Mouse (Mus musculus) kidney, postnatal 10 days (tissue): ENCODE measurements at regions not wholly inside any gene's neighbourhood (a gene's known extent, or its start where the extent isn't known, plus 50 kb on each side); places are given as distances from the start of the nearest gene placed in this dataset.
A peak's percentile ranks its signal among the peaks of the same experiment; 100 is the strongest.
"Not testable (repeated sequence)": the region's sequence is repeated elsewhere in the genome, so short reads cannot be mapped to it uniquely, and the experiment has no call there.

Experiments
- DNase-seq: peaks from one replicate; pipeline ENCODE4 v3.0.0; 2021; ENCODE audit warnings: mixed read lengths

DNA sequence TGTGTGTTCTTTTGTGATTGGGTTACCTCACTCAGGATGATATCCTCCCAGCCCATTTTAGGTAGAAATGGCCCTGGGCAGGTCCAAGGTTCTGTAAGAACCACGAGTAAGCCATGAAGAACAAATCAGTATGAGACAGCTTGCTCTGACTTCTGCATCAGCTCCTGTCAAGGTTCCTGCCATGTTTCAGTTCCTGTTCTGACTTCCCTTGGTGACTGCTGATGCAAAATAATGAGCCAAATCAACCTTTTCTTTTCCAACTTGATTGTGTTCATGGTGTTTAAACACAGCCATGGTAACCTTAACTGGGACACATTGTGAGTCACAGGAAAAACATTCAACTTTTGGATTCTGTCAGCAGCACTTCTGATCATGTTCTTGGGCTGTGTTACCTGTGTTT is 667.4 kb upstream of the Igfbp7 start:
- DNase-seq, result no peak

DNA sequence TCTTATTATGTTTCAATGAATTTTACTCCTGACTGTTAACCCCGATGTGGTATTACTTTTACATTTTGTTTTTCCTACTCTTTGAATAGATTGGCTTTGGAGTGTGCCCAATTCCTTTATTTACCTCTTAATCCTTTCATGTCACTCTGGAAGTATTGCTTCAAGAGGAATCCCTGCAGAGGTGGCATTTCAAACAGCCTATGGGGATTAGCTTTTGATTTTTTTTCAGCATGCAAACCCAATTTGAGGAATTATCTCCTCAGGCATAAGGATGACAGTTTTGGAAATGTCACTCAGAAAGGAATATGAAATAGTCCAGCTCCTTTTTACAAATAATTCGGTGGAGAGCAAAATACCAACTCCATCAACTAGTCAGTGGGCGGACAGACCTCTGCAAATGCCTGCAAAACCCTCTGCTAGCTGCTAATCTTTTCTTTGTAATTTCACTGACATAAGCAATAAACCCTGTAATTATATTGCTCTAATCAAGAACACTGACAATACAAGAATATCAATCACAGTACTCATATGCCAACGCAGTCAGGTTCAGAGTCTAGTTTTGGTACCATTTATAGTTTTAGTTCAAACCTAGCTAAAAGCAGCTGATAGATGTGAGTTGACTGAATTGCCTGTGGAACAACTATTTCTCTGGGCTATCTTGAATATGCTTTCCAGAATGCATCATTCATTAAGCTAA is 624.9 kb upstream of the Igfbp7 start:
- no peak for DNase-seq

DNA sequence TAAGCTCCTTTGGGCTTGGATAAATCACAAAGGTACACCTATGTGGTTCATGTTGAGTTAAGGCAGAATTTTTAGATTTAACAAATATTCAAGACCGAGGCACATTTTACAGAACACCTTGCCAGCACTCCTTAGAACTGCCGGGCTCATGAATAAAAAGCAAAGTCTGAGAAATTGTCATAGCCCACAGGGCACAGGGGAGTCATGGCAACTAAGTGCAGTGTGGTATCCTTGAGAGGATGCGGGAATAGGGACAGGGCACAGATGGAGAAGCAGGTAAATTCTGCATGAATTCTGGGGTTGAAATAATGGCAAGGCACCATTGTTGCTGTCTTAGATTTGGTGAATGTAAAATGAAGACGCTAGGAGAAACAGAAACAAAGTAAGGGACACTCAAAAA is 609.7 kb upstream of the Igfbp7 start:
- DNase-seq, result no peak

DNA sequence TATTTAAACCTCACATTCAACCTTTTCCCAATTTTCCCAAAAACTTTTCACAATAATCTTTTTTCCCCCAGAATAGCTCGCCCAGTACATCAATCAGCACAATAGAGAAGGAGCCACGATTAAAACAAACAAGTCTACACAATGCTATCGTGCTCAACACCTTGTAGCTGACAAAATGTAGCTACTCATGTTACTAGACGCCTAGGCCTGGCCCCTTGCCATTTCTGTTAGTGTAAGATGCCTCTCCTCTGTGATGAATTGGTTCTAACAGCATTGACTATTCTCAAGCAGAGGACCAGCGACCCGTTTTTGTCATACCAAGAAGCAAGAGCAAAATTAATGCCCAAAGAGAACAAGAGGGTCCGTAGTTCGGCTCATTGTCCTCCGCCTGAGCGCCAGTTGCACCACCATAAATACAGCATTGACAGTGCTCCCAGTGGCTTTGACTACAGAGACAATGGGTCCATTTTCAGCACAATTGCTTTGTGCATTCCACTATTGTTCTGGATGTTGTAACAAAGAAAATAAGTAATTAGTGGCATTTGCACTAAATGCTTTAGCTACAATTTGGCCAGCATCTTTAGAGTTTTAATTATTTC is 578.7 kb upstream of the Igfbp7 start:
- no peak for DNase-seq

DNA sequence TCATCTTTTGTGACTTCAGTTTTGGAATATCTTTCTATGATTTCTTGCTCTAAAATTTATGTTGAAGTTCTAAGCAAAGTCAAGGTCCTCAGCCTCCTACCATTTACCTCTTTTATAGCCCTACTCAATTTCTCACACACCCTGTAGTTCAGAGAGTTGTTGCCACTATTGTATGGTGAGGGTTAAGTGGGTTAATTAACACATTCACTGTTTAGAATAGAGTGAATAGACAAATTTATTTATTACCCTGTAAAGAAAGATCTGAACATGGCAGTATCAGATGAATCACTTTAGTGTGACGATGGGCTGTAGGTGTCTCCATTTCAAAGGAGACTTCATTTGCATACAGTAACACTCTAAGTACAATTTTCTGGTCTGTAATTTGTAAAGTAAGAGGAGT is 577.4 kb upstream of the Igfbp7 start:
- no peak for DNase-seq

DNA sequence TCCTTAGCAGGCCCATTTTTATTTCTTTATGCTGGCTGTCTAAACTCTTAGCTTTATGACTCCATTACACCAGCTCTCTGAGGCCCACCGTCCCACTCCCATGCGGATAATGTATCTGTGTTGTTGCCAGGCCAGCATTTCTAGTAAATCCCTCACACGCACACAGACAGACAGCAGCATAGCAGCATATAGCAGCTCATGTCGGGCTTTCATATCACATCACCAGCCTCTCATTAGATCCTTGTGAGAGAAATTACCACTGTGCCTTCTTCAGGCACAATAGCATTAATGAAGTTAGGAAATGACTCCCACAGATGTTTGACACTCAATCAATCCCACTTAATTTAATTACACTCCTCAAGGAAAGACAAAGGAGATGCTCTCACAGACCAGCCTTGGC is 532.2 kb upstream of the Igfbp7 start:
- not testable (repeated sequence) for DNase-seq

DNA sequence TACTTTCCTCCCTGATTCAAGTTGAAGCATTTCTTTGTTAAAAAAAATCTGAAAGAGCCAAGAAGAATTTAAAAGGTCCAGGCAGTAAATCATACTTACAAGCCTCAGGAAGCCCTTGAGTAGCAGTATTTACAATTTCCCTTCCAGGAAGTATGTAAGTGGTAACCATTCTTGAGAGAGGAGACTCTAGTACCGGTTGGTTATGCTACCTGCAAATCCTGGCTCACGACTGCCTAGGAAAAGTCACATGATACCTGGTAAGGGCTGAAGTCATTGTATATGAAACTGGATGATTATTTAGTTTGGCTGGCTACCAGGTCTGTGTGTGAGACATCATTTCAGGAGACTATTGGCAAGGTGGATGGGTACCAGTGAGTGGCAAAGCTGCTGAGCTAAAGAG is 524.0 kb upstream of the Igfbp7 start:
- DNase-seq, result no peak

DNA sequence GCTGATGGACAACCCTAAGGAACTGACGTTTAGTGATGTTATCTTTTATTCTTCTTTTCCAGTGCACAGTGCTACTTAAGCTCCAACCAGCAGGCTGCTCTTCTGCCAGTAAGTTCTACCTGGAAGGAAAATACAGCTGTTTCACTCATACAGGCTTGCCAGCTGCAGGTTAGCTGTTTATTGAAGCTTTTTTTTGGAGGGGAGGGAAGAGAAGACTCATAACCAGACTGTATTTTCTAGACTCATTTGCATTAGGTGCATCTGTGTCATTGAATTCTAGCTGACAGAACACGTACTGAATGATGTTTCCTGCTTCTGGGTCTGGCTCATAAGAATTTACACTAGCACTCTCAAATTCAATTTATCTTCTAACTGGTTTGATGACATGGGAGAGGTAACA is 513.3 kb upstream of the Igfbp7 start:
- no peak for DNase-seq

DNA sequence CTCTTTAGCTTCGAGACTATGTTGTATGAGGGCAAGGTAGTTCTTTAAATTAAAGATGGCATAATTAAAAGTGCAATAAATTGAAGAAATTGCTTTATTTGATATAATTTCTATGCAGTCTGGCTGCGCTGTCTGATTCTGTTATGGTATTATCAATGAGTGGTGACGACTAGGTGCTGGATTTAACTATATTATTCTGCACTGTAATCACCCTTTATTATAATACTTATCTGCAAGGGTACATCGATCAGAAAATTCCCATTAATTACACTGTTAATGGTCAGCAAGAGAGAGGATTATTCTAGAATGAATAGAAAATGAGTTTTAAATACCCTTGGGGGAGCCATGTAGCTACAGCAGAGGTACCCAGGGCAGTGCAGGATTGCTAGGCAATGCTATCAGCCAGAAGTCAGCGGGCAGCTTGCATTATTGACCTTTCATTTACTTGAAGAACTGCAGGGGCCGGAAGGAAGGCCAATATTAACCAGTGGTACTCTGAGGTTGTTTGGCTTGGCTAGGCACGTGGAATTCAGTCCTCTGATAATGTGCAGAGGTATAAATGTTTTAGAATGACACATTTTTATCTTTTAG is 509.3 kb upstream of the Igfbp7 start:
- no peak for DNase-seq

DNA sequence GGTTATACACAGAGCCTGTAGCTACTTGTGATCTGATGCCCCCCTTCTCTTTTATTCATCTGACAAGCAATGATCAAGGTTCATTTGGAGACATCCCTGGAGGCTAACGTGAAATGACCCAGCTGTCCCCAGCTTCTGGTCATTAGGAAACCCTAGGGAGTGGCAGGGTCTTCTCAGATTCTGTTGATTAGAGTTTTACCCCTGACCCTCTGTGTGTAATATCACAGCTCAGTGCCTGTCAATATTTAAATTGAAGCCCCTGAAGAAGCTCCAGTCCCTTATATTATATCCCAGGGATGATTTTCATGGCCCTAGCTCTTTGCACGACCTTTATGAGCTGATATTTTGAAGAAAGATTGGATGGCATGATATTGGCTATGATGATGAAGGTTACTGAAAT is 508.5 kb upstream of the Igfbp7 start:
- no peak for DNase-seq

DNA sequence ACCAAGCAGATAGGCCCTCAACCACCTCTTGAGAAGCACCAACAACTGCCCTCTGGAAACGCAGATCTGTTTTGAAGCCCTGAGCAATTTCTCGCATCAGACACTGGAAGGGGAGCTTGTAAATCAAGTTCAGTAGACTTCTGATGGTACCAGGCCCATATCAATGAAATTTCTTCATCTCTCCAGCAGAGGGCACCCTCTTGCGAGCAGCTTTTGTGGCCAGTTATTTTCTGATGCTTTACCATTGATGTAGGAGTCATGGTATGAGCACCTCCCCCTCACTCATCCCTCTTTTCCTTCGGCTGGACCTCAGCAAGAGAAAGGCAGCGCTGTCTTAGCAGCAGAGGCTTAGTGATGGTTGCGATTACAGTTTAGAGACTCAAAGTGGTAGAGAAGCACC is 501.4 kb upstream of the Igfbp7 start:
- DNase-seq, result peak; percentile 18

DNA sequence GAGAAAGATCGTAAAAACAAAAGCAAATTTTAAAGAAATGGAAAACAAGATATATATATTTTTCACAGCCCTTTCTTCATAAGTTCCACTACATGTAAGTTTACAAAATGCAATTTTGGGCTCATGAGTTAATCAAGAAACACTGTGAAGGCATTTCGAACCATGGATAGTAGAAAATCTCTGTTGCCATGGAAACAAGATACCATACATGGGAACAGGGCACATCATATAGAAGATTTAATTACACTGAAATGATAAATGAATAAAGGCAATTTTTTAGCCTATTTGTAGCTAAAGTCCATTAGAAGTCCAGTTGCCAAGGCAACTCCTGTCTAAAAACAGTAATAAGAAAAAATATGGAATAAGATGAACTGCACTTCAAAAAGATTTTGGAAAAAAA is 484.2 kb upstream of the Igfbp7 start:
- DNase-seq, result not testable (repeated sequence)

DNA sequence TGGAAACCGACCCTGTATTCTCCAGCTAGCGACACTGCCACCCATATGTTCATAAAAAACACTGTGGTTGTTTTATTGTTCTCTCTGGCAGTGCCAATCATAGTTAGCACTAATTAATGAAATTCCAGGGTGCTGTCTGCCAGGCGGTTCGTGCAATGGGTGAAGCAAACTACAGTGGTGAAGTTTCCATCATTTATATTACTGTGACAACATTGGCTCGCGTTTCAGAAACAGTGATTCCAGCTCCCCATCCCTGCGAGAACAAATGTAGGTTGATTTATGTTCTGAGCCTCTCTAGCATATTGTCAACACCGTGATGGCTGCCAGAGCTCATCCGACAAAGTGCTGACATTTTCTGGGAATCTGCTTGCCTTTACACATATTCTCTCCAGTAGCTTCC is 480.7 kb upstream of the Igfbp7 start:
- no peak for DNase-seq

DNA sequence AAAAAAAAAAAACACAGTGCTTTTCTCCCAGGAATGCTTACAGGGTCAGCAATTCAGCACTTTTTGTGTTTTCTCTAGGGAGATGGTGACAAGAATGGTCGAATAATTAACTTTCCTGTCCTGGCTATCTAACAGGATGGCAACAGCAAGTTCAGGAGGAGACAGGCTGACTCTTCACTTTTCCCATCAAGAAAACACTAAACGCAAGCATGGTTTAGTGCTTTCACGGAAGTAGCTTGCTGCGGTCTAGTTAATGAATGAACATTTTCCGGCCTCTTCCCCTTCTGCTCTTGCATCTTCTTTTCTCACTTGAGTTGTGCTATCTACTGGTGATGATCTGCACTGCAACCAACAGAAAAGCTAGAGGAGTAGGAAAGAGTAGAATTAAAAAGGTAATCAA is 463.6 kb upstream of the Igfbp7 start:
- DNase-seq, result peak; percentile 6

DNA sequence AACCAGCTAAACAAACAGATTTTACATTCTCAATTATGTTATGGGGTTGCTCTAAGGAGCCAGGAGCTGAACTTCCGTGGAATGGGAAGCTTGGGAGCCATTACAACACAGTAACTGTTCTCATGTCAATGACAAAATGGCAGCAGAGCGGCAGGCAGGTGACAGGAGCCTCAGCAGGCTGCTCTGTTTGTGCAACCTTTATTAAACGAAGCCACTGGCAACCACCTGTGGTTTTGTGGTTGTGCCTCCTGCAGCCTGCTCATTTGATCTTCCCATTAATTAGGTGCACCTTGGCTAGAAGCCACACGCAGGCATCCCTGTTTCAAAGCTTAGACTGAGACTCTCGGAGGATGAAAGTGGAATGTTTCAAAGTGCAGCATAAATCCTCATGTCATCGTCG is 457.5 kb upstream of the Igfbp7 start:
- DNase-seq, result no peak

DNA sequence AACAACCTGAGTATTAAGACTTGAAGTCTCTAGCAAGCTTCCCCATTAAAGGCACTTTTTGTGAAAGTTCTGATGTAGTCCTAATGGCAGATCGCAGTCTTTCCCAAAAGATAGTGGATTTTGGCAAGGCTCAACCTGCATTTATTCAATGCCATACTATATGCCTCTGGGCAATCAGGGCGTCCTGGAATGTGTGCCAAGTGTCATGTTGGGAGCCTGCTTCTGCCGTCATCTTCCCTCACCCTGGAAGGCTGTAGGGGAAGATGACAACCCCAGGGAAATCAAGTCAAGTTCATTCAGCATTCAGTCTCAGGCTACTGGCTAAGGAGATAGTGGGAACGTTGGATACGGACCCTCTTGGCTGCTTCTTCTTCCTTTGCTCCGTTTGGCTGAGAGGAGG is 447.4 kb upstream of the Igfbp7 start:
- no peak for DNase-seq

DNA sequence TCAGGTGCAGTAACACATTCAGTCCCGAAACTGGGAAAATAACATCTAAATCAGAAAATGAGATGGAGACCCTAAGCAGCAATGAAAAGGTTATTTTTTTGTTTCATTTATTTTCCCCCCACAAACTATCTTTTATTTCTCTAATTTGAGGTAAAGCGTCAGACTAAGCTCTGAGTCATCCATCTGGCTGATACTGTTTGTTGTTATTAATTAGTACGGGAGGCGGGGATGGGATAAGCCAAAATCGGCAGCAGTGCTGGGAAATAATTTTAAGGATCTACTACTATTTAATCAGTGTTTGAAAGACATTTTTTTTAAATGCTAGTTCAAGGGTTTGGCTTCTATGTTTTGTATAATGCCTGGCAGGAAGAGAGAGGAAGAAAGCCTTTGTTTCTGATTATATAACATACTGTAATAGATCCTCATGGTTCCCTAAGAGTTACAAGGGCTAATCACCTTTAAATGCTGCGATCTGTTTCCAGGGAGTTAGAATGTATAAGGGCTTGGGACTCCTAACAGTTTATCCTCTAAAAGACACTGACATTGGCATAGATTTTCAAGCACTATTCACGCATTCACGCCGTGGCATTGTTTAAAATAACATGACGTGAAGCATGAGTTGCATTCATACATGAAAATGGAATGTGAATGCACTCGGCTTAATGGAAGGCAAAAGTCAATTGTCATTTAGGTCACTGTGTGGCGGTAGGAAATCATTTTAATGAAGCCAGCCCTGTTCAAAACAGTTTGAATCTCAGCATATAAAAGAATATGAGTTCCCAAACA is 446.4 kb upstream of the Igfbp7 start:
- DNase-seq, result no peak

DNA sequence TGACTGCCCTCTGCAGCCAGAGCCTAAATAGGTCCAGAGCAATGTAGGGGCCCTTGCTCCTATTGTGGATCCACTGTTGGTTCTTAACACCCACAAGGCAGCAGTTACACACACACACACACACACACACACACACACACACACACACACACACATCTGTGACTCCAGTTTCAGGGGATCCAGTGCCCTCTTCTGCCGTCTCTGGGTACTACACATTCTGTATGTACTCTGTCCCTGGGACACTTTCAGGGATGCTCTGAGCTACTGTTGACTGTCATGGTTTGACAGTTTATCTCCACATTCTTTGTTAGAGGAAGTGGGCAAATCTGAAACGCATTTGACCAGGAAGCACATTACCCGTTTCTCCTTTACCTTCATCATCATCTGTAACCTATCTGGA is 443.8 kb upstream of the Igfbp7 start:
- no peak for DNase-seq

DNA sequence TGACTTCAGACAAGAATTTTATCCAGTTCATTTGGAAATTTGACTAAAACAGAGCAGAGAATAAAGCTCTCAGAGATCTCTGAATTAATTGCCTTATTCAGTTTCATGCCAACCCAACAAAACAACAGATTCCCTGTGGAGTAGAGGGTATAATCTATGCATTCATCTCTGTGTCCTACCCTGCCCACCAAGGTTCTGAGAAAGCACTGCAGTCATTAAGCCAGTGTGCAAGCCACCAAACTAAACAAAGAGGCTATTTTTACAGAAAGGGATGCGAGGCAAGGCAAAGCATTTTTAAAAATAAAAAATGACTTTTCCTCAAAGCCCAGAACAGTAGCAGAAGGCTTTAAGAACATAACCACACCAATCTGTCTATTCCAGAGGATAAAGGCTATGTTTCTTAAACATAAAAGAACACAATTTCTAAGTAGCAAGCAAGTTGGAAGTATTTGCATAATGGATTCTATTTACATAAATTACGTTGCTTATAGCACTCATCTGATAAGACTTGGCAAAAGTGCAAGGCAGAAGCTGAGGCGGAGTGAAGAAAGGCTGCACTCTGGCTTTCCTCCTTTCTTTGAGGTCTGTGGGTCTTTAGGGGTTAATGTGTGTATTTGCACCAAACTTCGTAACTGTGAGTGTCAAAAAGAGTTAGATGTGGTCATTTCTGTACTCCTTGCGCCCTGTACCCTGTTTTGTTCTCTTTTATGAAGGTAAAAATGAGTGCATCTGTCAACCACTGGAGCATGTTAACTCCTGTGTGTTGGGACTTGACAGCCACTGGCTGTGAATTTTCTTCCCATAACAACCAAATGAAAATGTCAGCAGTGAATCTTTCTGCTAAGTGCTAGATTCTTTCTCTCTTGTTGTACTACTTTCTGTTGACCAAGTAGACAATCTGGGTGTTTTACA is 430.6 kb upstream of the Igfbp7 start:
- no peak for DNase-seq

DNA sequence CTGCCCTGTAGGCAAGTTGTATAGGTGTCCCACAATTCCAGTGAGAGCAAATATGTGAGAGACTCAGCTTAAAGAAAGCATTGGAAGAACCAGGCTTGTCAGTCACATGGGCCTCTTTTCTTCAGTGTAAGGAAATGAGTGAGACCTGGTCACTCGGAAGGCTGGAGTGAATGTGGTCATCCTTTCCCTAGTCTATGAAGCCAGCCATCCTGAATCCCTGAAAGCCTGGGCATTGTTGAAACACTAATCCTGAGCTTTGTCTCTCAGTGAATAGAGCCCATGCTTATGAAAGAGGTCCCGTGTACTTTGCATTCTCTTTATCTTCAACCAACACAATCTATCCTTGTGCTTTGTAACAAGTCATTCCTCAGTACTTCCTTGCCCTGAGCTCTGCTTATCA is 420.1 kb upstream of the Igfbp7 start:
- DNase-seq, result no peak

DNA sequence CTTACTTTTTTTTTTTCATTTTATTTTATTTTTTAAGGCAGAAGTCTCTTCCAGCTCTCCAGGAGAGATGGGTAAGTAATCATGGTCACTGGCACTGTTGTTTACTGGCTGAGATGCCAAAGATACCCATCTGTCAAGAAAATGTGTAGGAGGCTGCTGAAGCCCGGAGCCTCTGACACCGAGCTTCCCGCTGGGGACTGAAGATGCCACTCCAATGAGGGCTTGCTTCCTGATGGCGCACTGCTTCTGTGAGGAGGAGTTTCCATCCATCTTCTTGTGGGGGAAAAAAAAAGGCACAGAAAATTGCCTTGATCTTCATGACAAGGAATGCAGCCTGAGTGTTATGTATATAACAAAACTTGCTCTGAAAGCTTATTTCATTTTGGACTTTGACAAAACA is 418.2 kb upstream of the Igfbp7 start:
- no peak for DNase-seq

DNA sequence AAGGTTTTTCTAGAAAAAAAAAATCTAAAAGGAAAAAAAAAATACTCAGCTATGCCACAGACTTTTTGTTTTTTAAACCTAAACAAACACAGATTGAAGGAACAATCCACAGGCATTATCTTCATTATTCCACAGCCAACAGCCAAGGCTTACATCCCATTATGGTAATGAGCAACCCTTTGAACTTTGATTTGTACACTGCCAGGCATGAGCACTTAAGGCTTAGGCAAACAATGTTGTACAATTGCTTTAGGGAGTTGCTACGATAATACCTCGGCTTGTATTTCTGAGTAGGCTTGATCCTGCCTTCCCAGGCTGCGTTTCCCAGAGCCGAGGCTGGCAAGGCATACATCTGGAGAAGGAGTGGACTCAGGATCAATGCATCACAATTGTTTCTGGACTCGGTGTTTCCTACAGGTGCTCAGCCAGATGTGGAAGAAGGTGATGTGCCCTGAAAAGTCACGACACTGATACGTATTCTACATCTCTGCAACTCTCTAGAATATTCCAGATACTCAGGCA is 409.0 kb upstream of the Igfbp7 start:
- DNase-seq, result no peak

DNA sequence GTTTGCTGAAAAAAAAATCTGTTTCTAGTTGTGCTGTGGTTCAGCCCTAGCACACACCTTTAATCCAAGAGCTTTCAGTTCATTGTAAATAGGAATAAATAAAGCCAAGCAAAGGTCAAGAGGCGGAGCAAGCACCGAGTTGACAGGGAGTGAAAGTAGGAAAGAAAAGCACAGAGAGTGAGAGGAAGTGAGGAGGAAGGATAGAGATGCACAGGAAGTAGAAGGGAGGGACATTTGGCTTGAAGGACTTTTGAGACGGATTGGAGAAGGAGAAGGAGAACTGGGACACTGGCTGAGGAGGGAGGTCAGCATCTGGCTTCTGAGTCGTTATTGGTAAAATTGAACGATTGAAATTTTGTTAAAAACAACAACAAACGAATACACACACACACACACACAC is 402.0 kb upstream of the Igfbp7 start:
- DNase-seq, result no peak
